Mouse (Mus musculus): ENCODE measurements around the gene Unc93a.
"Not testable (repeated sequence)": the region's sequence is repeated elsewhere in the genome, so short reads cannot be mapped to it uniquely, and the experiment has no call there.

Unc93a gene

GRCm38 (mm10) chr17:13131710-13132109 lies at the start of gene Unc93a:
Unc93a (minus strand) TSS chr17:13131810.
- not testable (repeated sequence) for DNase-seq

GRCm38 (mm10) chr17:13180491-13180890 lies 48.9 kb upstream of the Unc93a start:
- not testable (repeated sequence) for DNase-seq

- DNase-seq, result not testable (repeated sequence)
These were observed 47.4 kb upstream of the Unc93a start for GRCm38 (mm10) chr17:13179021-13179420.

- not testable (repeated sequence) for DNase-seq
These were observed 46.2 kb upstream of the Unc93a start for GRCm38 (mm10) chr17:13177796-13178195.

GRCm38 (mm10) chr17:13175609-13176008 lies 44.0 kb upstream of the Unc93a start:
- DNase-seq, result not testable (repeated sequence)

GRCm38 (mm10) chr17:13174029-13174428 lies 42.4 kb upstream of the Unc93a start:
- not testable (repeated sequence) for DNase-seq

GRCm38 (mm10) chr17:13173578-13173977 lies 42.0 kb upstream of the Unc93a start:
- DNase-seq, result not testable (repeated sequence)

GRCm38 (mm10) chr17:13146128-13146527 lies 14.5 kb upstream of the Unc93a start:
- not testable (repeated sequence) for DNase-seq

GRCm38 (mm10) chr17:13144580-13145215 lies 13.1 kb upstream of the Unc93a start:
- DNase-seq, result not testable (repeated sequence)

- not testable (repeated sequence) for DNase-seq
These were observed 11.1 kb upstream of the Unc93a start for GRCm38 (mm10) chr17:13142665-13143064.

- peak; percentile 59 for DNase-seq
These were observed 3.7 kb upstream of the Unc93a start for GRCm38 (mm10) chr17:13135356-13135755.

GRCm38 (mm10) chr17:13132352-13132751 lies 742 bp upstream of the Unc93a start:
- not testable (repeated sequence) for DNase-seq

- DNase-seq, result not testable (repeated sequence)
These were observed 1.7 kb downstream of the Unc93a start for GRCm38 (mm10) chr17:13129737-13130465.

GRCm38 (mm10) chr17:13129324-13129723 lies 2.3 kb downstream of the Unc93a start:
- not testable (repeated sequence) for DNase-seq

- not testable (repeated sequence) for DNase-seq
These were observed 7.4 kb downstream of the Unc93a start for GRCm38 (mm10) chr17:13124241-13124640.

GRCm38 (mm10) chr17:13123308-13124038 lies 8.1 kb downstream of the Unc93a start:
- DNase-seq, result not testable (repeated sequence)

- peak; percentile 15 for DNase-seq
These were observed 18.9 kb downstream of the Unc93a start for GRCm38 (mm10) chr17:13112504-13113291.

GRCm38 (mm10) chr17:13106563-13106962 lies 25.0 kb downstream of the Unc93a start:
- DNase-seq, result peak; percentile 57

GRCm38 (mm10) chr17:13092960-13093359 lies 38.6 kb downstream of the Unc93a start:
- not testable (repeated sequence) for DNase-seq

- not testable (repeated sequence) for DNase-seq
These were observed 39.4 kb downstream of the Unc93a start for GRCm38 (mm10) chr17:13092100-13092764.

- not testable (repeated sequence) for DNase-seq
These were observed 40.1 kb downstream of the Unc93a start for GRCm38 (mm10) chr17:13091510-13091909.

GRCm38 (mm10) chr17:13069227-13069626 lies 62.4 kb downstream of the Unc93a start:
- DNase-seq, result not testable (repeated sequence)

Measured in right cerebral cortex, postnatal 4 days (tissue).